Mouse (Mus musculus): ENCODE results near the gene Tmem108. TPM values are rescaled to one million over a fixed set of nuclear protein-coding genes. Genes with fewer than 3 reads are reported as not detected.

Gene Tmem108
- total RNA-seq, 2 experiments from 2014 or later = not detected

Other genes with a start within 250 kb of the Tmem108 start
- 0.84 TPM in 1 of 2 replicates, not detected in the other for gene Nphp3, start 240.7 kb upstream of the Tmem108 start, total RNA-seq (2015; ENCODE audit: low replicate concordance)
- gene Nphp3, start 240.7 kb upstream of the Tmem108 start, total RNA-seq (2017; ENCODE audit: low replicate concordance) = 0.42 and 0.51 TPM in 2 replicates